Mouse (Mus musculus): ENCODE data around the gene Ugt1a8. TPM values are rescaled to one million over a fixed set of nuclear protein-coding genes. Genes with fewer than 3 reads are reported as not detected.
A peak's percentile ranks its signal among the peaks of the same experiment; 100 is the strongest.
"Not testable (repeated sequence)": the region's sequence is repeated elsewhere in the genome, so short reads cannot be mapped to it uniquely, and the experiment has no call there.

The Ugt1a8 gene
- total and polyA plus RNA-seq, 3 experiments, result not detected

GRCm38 (mm10) chr1:88094941-88095492 lies 7.4 kb downstream of the Ugt1a8 start, which contains the start of gene Ugt1a7c:
TSS of gene Ugt1a7c (plus strand) at chr1:88095062.
- TF ChIP-seq GATA2 (IDR thresholded peaks at IDR 0.05; ENCODE audit: borderline replicate concordance, low read depth, low read length) (no peak), POLR2AphosphoS5 (IDR thresholded peaks at IDR 0.05; ENCODE audit: insufficient replicate concordance, low read depth, low read length) (no peak), GATA1 (IDR thresholded peaks at IDR 0.05; ENCODE audit: borderline replicate concordance, low read length) (no peak), TAL1 (conservative IDR thresholded peaks at IDR 0.05; ENCODE audit: low read depth, low read length) (no peak), CTCF (IDR thresholded peaks at IDR 0.05; ENCODE audit: low read depth, low read length) (no peak)
- Histone ChIP-seq H3K4me1 (ENCODE audit: insufficient read depth, low read depth, low read length) (peaks cover 24% of the 10 kb centered on the region), H3K9me3 (replicated peaks) (no peaks in the 10 kb centered on the region), H3K4me3 (ENCODE audit: low read depth, low read length) (no peak within 1 kb of the TSS; the same call in 1 of the 2 replicates), H3K27me3 (ENCODE audit: insufficient read depth, low read length) (peaks cover 27% of the 10 kb centered on the region), H3K36me3 (replicated peaks) (no peaks in the 10 kb centered on the region)
- ATAC-seq (ENCODE audit: extremely low read depth, insufficient number of reproducible peaks, low FRiP score, poor library complexity, severe bottlenecking) (no peak), DNase-seq (ENCODE audit: low spot score) (no peak)

DNA sequence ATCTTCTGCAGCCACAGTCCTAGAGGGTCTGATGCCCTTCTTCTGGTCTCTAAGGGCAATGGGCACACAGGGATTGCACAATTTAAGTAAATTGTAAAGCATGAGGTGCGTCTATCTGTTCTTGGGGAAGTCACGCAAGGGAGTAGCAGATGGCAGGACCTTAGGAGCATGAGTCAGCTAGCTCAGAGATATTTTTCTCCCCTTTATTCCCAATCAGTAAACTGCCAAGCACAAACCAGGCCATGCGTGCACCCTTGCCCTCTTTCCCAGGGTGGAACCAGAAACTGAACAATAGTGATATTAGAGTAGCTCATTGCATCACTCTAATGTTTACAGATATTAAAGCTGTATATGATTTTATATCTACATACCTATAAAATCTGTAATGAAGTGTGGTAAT lies 10.9 kb downstream of the Ugt1a8 start:
- peaks cover 41% of the 10 kb centered on the region for H3K4me1 ChIP-seq (ENCODE audit: insufficient read depth, low read depth, low read length)
- H3K27me3 ChIP-seq (ENCODE audit: insufficient read depth, low read length), result peaks cover 23% of the 10 kb centered on the region
- not testable (repeated sequence) for H3K4me3 ChIP-seq (ENCODE audit: low read depth, low read length); ATAC-seq (ENCODE audit: extremely low read depth, insufficient number of reproducible peaks, low FRiP score, poor library complexity, severe bottlenecking); DNase-seq (ENCODE audit: low spot score); H3K36me3 ChIP-seq (replicated peaks); H3K9me3 ChIP-seq (replicated peaks)

GRCm38 (mm10) chr1:88099691-88100090 lies 12.1 kb downstream of the Ugt1a8 start:
- not testable (repeated sequence) for DNase-seq (ENCODE audit: low spot score); ATAC-seq (ENCODE audit: extremely low read depth, insufficient number of reproducible peaks, low FRiP score, poor library complexity, severe bottlenecking); H3K4me3 ChIP-seq (ENCODE audit: low read depth, low read length); H3K9me3 ChIP-seq (replicated peaks); H3K36me3 ChIP-seq (replicated peaks)
- Histone ChIP-seq H3K27me3 (ENCODE audit: insufficient read depth, low read length) (peaks cover 18% of the 10 kb centered on the region), H3K4me1 (ENCODE audit: insufficient read depth, low read depth, low read length) (peaks cover 44% of the 10 kb centered on the region)

DNA sequence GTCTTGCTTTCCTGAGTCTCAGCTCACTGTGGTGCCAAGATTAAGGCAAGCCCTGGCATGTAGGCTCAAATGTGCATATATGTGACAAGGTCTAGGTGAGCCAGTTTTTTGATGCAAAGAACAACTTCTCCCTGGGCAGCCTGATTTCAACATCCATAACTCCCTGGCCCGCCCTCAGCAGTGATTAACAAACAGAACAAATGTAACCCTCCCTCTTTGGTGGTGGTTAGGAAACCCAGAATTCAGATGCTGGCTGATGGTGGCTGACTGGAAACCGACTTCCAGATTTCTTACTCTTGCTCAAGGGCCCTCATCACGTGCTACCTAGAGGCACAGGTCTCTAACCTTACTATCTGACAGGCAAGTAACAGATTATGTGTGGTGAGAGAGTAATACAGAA lies 15.4 kb downstream of the Ugt1a8 start, which contains the start of gene Ugt1a6b:
Ugt1a6b (plus strand) TSS at position 234 of the 400 bp plus-strand sequence.
- peak; percentile 86 for ATAC-seq (ENCODE audit: extremely low read depth, insufficient number of reproducible peaks, low FRiP score, poor library complexity, severe bottlenecking)
- Histone ChIP-seq H3K4me1 (ENCODE audit: insufficient read depth, low read depth, low read length) (peaks cover 57% of the 10 kb centered on the region), H3K27me3 (ENCODE audit: insufficient read depth, low read length) (peaks cover 10% of the 10 kb centered on the region; the same call in 1 of the 2 replicates)
- not testable (repeated sequence) for H3K36me3 ChIP-seq (replicated peaks); DNase-seq (ENCODE audit: low spot score); H3K4me3 ChIP-seq (ENCODE audit: low read depth, low read length); H3K9me3 ChIP-seq (replicated peaks)

- TF ChIP-seq TAL1 (conservative IDR thresholded peaks at IDR 0.05; ENCODE audit: low read depth, low read length), result peak; percentile 17; the same call in 1 of the 2 replicates
- not testable (repeated sequence) for H3K9me3 ChIP-seq (replicated peaks); H3K4me3 ChIP-seq (ENCODE audit: low read depth, low read length); DNase-seq (ENCODE audit: low spot score); ATAC-seq (ENCODE audit: extremely low read depth, insufficient number of reproducible peaks, low FRiP score, poor library complexity, severe bottlenecking); H3K36me3 ChIP-seq (replicated peaks)
- Histone ChIP-seq H3K4me1 (ENCODE audit: insufficient read depth, low read depth, low read length) (peaks cover 58% of the 10 kb centered on the region), H3K27me3 (ENCODE audit: insufficient read depth, low read length) (peaks cover 10% of the 10 kb centered on the region; the same call in 1 of the 2 replicates)
Observed at GRCm38 (mm10) chr1:88103697-88104468, 16.3 kb downstream of the Ugt1a8 start.

DNA sequence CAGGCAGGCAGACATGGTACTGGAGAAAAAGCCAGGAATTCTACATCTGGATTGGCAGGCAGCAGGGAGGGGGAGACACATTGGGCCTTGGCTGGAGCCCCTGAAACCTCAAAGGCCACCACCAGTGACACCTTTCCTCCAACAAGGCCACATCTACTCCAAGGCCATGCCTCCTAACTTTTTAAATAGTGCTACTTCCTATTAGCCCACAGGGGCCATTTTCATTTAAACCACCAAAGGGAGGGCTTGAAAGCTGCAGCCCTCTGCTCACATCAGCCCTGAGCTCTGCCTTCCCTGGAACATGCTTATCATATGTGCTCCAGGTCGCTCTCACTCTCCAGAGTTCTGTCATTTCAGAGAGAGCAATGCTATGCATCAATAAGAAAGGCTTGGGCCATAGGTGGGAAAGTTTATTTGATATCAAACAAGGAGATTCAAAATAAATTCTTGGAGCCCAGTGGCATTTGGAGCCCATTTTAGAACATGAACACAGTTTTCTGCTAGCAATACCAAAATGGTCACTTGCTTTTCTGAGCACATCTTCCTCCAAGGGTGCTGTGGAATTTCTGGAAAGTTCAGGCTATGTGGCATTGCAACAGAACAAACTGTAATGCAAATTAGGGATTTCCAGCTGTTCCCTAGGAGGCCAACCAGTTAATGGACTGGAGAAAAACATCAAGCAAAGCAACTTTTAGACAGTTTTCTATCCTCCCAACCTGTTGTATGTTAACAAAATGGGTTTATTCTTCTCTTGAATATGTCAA lies 17.2 kb downstream of the Ugt1a8 start:
- Histone ChIP-seq H3K4me3 (ENCODE audit: low read depth, low read length) (no peak overlapping the region), H3K27me3 (ENCODE audit: insufficient read depth, low read length) (peaks cover 10% of the 10 kb centered on the region; the same call in 1 of the 2 replicates), H3K9me3 (replicated peaks) (no peaks in the 10 kb centered on the region), H3K4me1 (ENCODE audit: insufficient read depth, low read depth, low read length) (peaks cover 58% of the 10 kb centered on the region), H3K36me3 (replicated peaks) (no peaks in the 10 kb centered on the region)
- TF ChIP-seq TAL1 (conservative IDR thresholded peaks at IDR 0.05; ENCODE audit: low read depth, low read length), result no peak
- DNase-seq (ENCODE audit: low spot score) (no peak), ATAC-seq (ENCODE audit: extremely low read depth, insufficient number of reproducible peaks, low FRiP score, poor library complexity, severe bottlenecking) (no peak)

DNA sequence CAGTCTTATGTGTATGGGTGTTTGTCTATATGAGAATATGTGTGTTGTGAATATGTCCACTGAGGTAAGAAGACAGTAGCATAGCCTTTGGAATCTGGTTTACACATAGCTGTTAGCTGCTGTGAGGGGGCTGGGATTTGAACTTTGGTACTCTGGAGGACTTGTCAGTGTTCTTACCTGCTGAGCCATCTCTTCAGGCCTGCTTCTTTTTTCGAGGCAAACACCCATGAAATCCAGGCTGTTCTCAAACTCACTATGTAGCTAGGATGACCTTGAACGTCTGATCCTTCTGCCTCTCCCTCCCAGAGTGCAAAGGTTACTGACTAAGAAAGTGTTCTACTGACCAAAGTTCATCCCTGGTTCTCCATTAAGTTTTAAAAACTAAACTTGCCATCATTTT lies 18.0 kb downstream of the Ugt1a8 start:
- Histone ChIP-seq H3K27me3 (ENCODE audit: insufficient read depth, low read length) (peaks cover 6% of the 10 kb centered on the region; the same call in 1 of the 2 replicates), H3K36me3 (replicated peaks) (no peaks in the 10 kb centered on the region), H3K4me1 (ENCODE audit: insufficient read depth, low read depth, low read length) (peaks cover 59% of the 10 kb centered on the region), H3K9me3 (replicated peaks) (no peaks in the 10 kb centered on the region), H3K4me3 (ENCODE audit: low read depth, low read length) (no peak overlapping the region)
- DNase-seq (ENCODE audit: low spot score) (no peak), ATAC-seq (ENCODE audit: extremely low read depth, insufficient number of reproducible peaks, low FRiP score, poor library complexity, severe bottlenecking) (no peak)
- TF ChIP-seq TAL1 (conservative IDR thresholded peaks at IDR 0.05; ENCODE audit: low read depth, low read length) (no peak), CTCF (IDR thresholded peaks at IDR 0.05; ENCODE audit: low read depth, low read length) (no peak), GATA2 (IDR thresholded peaks at IDR 0.05; ENCODE audit: borderline replicate concordance, low read depth, low read length) (no peak), GATA1 (IDR thresholded peaks at IDR 0.05; ENCODE audit: borderline replicate concordance, low read length) (no peak), POLR2AphosphoS5 (IDR thresholded peaks at IDR 0.05; ENCODE audit: insufficient replicate concordance, low read depth, low read length) (no peak)

- H3K27me3 ChIP-seq (ENCODE audit: insufficient read depth, low read length); DNase-seq (ENCODE audit: low spot score); H3K36me3 ChIP-seq (replicated peaks); H3K9me3 ChIP-seq (replicated peaks); H3K4me3 ChIP-seq (ENCODE audit: low read depth, low read length): not testable (repeated sequence)
- peak; percentile 92 for ATAC-seq (ENCODE audit: extremely low read depth, insufficient number of reproducible peaks, low FRiP score, poor library complexity, severe bottlenecking)
- peaks cover 34% of the 10 kb centered on the region for H3K4me1 ChIP-seq (ENCODE audit: insufficient read depth, low read depth, low read length)
Observed at GRCm38 (mm10) chr1:88109027-88109557, 21.5 kb downstream of the Ugt1a8 start.

- not testable (repeated sequence) for ATAC-seq (ENCODE audit: extremely low read depth, insufficient number of reproducible peaks, low FRiP score, poor library complexity, severe bottlenecking); H3K4me3 ChIP-seq (ENCODE audit: low read depth, low read length); H3K9me3 ChIP-seq (replicated peaks); H3K27me3 ChIP-seq (ENCODE audit: insufficient read depth, low read length); H3K36me3 ChIP-seq (replicated peaks); DNase-seq (ENCODE audit: low spot score)
- peaks cover 29% of the 10 kb centered on the region for H3K4me1 ChIP-seq (ENCODE audit: insufficient read depth, low read depth, low read length)
Observed at GRCm38 (mm10) chr1:88109604-88110003, 22.0 kb downstream of the Ugt1a8 start.

All from G1E (cell line).